Mouse (Mus musculus) retina, adult 2 months (tissue): Measurements from ENCODE around the gene Gm11549.

Experiments
- DNase-seq: peaks from one replicate; pipeline ENCODE4 v3.0.0-alpha.2; 2012; ENCODE audit warnings: low read depth, low spot score

Gm11549 gene

DNA sequence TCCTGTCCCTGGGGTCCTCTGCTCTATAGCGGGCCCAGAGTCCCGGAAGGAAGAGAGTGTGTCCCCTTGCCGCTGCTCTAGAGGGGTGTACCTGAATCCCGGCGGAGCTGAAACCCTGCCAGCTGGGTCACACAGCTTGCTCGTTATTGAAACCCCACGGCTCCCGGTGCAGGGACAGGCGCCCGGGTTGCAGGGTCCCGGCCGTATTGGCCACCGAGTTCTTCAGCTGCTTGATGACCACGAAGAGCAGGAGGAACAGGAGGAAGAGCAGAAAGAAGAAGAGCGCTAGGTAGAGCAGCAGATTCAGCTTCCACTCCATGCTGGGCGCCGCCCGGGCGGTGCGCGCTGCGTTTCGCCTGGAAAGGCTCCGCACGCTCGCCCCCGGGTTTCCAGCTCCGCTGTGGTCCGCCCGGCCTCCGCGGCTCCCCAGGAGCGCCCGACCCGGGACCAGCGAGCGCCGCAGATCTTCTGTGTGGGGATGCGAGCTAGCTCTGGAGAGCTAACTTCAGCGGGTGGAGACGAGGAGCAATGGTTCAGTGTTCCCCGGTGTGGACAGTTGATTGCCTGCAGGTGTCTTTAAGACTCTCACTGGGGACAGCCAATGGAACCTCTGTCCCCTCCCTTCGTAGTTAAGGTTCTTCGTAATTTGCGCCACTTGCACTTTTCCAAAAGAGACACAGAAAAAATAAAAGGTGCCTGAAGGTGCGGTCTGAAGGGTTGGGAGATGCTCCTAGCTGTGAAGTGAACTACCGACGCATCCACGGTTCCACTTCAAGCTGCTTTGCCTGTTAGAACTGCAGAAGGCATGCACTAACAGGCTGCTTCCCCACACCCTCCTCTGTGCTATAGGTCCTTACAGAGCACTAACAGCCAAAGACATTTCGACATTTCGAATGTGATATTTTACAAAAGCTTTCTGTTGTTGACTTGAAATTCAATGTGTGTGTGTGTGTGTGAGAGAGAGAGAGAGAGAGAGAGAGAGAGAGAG is at the start of gene Gm11549:
Gene Gm11549 (minus strand): TSS at position 741 of the 988 bp plus-strand sequence.
- no peak for DNase-seq

DNA sequence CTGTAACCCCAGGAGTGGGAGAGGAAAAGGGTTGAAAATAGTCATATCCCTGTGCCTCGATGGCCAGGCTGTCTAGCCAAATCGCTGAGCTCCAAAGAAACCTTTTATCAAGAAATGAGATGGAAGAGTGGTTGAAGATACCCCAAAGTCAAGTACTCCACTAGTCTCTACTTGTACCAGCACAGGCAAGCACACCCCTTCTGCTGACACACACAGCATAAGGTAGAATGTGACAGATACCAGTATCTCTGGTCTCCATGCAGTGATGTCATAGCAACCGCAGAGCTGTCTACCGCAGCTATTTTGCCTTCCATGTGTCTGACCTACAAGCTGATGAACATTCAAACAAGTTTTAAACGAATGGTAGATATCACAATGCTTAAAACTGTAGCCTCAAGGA is 48.2 kb upstream of the Gm11549 start:
- no peak for DNase-seq

DNA sequence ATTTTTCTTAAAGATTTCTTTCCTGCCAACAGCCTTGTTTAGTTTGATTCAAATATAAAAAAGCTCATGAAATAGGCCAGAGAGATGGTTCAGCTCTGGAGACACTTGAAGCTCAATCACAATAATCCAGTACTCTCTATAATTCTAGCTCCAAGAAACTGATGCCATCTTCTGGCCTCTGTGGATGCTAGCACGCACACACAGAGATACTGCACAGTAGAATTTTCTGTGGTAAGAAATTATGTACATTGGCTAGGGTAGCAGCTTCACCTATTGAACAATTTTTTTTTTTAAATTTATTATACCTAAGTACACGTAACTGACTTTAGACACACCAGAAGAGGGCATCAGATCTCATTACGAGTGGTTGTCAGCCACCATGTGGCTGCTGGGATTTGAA is 42.1 kb upstream of the Gm11549 start:
- no peak for DNase-seq

DNA sequence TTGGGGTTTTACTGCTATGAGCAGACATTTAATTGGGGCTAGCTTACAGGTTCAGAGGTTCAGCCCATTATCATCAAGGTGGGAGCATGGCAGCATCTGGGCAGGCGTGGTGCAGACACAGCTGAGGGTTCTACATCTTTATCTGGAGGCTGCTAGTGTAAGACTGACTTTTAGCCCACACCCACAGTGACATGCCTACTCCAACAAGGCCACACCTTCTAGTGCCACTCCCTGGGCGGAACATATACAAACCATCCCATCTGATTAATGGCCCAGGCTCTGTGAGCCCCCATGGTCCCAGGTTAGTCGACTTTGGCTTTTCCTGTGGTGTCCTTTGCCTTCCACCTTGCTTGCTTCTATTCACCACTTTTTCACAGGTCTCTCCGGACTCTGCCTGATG is 38.0 kb upstream of the Gm11549 start:
- DNase-seq, result no peak

DNA sequence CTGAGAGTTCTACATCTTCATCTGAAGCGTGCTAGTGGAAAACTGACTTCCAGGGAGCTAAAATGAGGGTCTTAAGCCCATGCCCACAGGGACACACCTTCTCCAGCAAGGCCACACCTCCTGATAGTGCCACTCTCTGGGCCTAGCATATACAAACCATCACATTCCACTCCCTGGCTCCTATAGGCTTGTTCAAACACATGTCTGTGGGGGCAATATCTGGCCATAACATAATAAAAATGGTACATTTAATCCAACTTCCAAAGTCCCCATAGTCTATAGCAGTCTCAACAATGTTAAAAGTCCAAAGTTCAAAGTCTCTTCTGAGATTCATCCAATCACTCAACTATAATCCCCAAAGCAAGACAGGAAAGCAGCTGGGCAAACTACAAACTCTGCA is 36.0 kb upstream of the Gm11549 start:
- DNase-seq, result no peak

DNA sequence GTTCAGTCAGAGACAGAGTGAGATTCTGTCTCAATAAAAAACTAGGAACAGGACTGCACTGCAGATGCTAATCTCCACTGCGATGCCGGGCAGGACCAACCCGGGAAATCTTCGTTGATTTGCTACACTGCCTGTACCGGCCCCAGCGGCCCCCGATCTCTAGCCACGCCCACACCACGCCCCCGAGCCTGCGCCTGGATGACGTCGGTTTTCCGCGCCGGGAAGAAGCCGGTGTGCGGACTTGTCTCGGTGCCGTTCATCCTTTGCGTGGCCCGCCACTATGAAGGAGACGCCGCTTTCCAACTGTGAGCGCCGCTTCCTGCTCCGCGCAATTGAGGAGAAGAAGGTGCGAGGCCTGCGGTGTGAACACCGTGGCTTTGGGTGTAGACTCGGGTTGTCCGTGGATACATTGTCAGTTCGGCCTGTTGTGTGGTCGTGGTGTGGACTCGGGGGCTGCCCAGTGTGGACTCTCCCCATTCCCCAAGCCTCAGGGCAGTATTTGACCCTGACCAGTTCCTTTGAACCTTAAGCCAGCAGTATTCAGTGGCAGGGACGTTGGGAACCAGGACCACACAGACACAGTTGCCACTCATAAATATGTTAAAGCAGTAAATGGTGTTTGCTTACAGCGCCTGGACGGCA is 30.9 kb upstream of the Gm11549 start, which contains the start of gene Exosc9:
Gene Exosc9 (plus strand): TSS at position 201 of the 642 bp plus-strand sequence.
- DNase-seq, result peak; percentile 81

DNA sequence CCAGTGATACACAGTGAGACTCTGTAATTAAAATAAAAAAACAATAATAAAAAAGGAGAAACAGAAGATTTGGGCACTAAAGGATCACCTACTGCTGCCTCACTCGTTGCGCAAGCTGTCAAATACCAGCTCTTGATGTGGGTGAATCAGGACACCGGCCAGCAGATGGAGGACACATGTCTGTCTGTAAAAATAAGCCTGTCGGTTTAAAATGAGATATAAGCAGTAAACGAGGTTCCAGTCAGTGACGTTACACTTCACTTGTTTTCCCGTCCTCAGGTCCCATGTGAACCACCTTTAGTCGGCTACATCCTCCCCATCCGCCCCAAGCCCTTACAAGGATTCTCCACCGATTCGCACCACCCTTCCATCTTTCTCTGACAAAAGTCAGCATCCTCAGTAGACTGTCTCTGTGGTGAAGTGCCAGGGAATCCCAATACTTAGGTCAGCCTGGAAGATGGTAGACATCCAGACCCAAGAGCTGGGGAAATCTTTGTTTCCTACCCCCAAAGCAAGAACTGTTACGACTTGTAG is 30.3 kb upstream of the Gm11549 start:
- DNase-seq, result peak; percentile 11

DNA sequence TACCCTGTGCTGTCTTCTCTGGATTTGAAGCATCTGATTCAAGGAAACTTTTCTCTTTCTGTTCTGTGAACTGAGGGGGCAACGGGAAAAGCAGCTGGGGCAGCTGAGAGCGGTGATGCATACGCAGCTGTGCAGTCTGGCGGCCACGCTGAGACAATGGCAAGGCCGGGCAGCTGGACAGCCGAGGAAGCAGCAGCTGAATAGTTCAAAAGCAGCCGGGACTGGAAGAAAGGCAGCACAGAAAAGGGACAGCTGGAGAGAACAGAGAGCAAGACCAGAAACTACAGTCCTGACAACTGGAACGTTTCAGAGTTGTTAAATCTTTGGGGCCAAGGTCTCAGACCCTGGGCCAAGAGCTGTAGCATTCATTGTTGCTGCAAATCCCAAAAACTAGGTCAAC is 29.7 kb upstream of the Gm11549 start:
- DNase-seq, result peak; percentile 23

DNA sequence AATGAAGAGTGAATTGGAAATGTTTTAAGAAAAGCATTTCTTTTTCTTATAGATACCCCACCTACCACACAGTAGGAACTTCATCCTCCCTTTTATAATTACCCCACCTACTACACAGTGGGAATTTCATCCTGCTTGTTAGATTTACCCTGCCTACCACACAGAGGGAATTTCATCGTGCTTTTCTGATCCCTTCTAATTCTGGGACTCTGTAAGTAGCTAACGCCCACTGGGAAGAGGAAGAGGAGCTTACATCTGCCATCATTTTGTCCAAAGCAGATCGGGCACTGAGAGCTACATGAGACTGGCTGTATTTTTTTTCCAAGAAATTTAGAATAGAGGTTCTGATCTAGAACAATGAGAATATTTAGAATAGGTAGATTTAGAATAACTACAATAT is 23.3 kb upstream of the Gm11549 start:
- no peak for DNase-seq

DNA sequence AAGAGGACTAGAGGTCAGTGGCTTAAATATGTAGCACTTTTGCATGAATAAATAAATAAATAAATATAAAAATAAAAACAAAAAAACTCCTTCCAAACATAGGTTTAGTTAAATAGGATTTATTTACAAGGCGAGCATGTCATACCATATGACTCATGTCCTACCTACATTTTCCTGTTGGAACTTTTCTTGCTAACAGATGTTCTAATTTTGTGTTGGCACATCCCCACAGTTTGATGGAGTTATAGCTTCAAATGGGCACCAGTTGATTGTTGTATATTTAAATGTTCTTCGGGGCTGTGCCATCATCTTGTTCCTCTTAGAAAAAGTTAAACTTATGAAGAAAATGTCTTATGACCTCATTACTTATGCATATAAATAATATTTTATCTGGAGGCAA is 19.8 kb upstream of the Gm11549 start:
- no peak for DNase-seq

DNA sequence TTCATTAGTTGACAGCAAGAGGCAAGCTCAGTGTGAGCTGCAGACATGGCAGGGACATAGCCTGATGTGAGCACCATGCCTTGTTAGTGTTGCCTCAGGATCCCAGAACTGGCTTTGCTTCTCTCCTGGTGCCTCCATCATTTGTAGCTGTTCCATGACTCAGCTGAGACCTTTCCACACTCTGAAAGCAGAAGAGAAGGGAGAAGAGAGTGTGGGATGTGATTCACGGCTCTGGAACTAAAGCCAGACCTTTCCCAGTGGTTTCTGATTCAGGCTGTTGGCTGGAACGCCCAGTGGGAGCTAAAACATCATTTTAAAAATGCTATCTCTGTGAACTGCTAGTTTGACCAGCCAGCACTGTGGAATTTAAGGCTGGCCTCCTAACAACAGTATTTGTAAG is 19.1 kb upstream of the Gm11549 start:
- no peak for DNase-seq

DNA sequence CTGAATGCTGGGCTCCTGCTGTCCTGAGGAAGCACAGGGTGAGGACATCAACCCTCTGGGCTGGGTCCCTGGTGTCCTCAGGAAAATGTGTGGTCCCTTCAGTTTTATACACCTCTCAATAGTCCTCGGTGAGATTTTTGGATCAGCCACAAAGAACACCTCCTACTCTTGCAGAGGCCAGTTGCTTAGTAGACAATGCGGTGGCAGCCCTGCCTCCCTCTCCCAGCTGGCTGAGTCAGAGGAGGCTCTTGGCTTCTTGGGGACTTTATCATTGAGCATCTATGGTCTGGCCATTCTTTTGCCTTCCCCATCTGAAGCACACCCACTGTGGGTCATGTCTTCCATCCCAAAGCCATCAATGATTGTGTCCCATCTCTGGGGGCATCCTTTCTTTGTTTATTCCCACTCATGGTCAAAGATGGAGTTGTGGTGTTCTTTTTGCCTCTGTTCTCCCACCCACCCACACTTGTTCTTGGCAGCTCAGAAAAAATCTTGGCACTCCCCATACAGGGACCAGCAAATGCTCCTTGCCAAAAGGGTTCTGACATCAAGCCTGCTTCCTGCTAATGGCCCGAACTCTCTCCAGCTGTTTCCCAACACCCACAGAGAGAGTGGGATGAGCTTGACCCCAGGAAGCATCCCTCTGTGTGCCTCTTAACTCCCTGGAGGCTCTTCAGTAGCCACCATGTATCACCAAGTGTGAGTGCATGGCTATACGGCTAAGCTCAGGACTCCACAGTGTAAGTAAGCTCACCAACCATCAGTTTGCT is 16.3 kb upstream of the Gm11549 start:
- no peak for DNase-seq

DNA sequence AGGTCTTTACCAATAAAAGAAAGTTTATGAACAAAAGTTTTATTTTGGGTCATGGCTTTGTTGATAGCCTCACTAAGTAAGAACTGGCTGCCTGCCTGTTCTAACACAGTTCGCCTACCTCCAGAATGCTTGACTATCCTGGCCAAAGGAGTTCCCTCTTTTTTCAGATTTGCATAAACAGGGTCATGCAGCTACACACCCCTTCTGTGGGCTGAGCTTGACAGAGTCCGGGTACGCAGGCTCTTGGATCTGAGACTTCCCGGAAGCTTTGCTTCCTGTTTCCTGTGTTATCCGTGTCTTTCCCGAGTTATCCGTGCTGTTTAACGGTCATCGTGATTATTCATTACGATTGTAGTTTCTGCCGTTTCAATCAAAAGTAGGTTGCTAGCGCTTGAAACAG is 14.4 kb upstream of the Gm11549 start:
- DNase-seq, result no peak

DNA sequence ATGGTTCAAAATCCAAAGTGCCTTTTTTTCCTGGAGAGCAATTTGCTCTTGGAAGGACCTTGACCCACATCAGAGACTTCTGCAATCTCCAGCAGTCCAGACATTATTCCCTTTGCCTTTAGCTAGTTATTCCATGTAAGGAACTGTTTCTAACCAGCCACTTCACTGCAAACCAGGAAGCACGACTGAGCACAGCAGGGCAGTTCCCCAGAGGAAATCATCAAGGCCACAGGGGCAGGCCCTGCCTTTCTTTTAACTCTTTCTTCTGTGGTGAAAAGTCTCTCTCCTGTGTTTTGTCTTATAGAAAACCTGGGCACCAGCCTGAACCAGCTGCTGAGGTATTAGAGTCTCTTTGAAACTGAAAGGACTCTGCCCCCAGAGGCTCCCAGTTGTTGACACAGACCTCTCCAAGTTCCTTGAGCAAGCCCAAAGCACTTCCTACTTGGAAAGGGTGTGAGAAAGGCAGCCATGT is 11.6 kb upstream of the Gm11549 start:
- no peak for DNase-seq

DNA sequence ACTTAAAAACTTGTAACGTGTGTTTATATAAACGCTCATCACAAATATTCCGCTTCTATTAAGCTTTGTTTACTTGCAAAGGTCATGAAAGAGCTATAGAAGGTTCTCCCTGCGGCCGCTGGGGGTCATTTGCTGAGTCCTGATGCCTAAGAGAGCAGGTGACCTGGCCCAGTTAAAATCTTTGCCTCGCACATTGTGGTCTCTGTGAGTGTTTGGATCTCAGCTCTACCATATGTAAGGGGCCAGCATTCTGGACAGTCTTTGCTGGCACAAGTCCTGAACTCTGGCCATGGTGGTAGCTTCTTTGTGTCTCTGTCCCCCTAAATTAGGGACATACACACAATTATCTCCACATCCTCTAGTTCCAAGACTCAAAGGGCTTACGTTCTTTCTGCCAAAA is 11.1 kb upstream of the Gm11549 start:
- DNase-seq, result no peak

DNA sequence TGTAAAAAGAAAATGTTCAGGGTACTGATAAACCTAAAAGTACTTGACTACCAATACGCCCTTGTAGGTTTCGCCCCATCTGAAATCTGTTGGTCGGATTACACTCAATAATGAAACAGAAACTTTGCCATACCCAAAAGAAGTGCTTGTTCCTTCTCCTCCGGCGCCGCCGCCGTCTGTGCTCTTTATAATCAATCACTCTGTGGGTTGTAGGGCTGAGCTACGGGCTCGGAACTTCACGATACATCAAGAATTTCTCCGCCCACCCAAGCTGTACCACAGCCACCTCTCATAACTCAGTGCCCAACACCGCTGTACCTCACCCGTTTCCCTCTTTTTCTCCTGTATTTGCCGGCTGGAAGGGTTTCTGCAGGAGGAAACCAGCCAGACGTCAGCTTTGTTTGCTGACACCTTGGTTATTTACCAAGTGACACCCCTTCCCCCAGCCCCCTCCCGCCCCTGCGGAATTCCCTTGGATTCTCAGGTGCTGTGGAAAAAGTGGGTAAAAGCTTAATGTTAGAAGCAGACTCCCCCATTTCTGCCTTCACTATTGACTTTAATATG is 10.4 kb upstream of the Gm11549 start:
- no peak for DNase-seq

DNA sequence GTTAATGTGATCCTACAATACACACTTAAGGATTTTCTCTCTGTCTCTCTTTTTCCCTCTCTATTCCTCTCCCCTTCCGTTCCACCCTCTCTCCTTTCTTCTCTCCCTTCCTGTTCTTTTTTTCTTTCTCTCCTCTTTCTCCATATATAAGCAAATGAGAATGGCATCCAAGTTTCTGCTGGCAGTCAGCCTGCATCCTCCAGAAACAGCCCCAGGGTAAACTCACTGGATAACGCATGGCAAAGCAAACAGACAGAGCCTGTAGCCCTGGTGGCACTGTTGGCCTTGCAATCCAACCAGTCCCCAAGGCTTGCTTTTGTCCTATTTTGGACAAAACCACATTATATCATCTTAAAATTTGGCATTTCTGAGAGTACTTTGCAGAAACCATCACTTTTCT is 9.6 kb upstream of the Gm11549 start:
- no peak for DNase-seq

DNA sequence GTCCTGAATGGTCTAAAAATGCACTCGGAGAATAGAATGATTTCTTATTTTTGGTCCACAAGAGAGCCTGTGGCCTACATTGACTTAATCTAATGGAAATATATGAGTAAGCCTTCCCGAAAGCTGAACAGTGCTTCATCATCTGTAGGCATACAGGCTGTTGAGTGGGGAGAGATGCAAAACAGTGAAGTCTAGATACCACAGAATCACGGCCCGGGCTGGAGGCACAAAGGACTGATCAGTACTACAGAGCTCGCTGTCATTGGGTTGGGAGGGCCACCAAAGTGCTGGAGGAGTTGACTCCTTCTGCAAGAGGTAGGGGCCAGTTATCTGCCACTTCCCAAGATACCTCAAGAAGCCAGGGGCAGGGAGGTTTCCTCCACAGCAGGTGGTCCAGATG is 9.2 kb upstream of the Gm11549 start:
- DNase-seq, result no peak

DNA sequence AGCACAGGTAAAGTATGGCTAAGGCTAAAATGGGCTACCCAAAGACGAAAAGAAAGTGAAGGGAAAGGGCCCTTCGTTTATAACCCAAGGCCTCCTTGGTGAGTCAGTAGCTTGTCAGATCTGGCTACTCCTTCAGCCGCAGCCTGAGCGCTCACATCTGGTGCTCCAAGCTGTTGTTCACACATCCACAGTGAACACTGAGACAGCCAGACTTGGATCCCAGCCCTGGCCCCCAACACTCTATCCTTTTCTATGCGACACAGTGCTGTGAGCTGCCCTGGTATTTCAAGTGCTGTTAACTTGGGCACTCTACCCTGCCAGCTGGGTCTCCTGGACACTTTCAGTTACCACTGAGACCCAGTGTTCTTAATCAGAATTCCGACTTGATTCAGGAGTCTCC is 8.7 kb upstream of the Gm11549 start:
- DNase-seq, result no peak

DNA sequence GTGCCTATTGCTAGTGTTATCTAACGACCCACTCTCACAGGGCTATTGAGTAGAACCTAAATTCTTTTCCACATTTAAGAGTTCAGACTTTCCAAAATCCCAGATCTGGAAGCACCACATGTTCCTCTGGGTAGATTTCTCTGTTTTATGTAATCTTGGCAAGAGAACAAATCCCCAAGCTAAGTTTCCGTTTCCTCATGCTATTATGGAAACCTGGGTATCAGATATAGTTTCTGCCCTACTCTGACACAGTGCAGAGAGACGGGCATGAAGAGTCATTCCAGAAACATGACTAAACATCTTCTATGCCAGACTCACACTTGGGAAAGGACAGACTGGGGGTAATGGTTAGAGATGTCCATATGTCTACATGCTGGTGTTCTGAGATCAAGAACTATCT is 2.9 kb upstream of the Gm11549 start:
- no peak for DNase-seq

DNA sequence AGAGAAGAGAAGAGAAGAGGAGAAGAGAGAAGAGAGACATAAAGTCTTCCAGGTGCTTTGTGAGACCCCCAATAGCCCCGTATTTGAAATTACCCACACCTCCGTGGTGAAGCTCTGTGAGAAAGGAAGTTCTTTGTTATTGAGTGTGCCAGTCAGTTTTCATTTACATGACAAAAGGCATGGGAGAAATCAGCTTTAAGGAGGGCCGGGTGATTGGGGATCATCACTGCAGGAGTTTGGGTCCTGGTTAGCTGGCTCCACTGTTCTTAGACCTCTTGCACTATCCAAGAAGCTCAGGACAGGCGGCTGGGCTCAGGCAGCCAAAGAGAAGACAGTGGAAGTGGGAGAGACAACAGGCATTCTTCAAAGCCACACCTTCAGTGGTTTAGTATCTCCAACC is 524 bp upstream of the Gm11549 start:
- DNase-seq, result no peak
